Mouse (Mus musculus) liver, adult 2 months (tissue): Measurements from ENCODE around the gene Npas1.

Source experiments
- CTCF ChIP-seq: fragments of 200-500 bp; IDR thresholded peaks from 2 replicates; pipeline ENCODE4 v1.5.1; 2011; ENCODE audit warnings: low read depth, low read length, control low read depth
- POLR2A ChIP-seq: fragments of 200-500 bp; IDR thresholded peaks from 2 replicates; pipeline ENCODE4 v1.6.1; 2011; ENCODE audit warnings: low read length, control low read depth; ENCODE audit not compliant: insufficient read depth; ENCODE audit errors: extremely low read depth

DNA sequence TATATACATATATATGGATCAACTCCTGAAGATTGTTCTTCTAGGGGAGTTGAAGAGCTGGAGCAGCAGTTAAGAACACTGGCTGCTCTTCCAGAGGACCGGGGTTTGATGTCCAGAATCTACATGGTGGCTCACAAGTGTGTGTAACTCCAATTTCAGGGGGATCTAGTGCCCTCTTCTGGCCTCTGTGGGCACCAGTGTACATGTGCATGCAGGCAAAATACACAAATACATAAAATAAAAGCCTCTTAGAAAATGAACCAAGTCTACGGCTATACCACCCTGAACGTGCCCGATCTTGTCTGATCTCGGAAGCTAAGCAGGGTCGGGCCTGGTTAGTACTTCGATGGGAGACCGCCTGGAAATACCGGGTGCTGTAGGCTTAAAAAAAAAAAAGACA is 6.0 kb downstream of the Npas1 start:
- TF ChIP-seq CTCF, result peak; percentile 29; the same call in 1 of the 2 replicates
- TF ChIP-seq POLR2A, result no peak
